Mouse (Mus musculus) fibroblast of lung, adult 2 months (primary cell): ENCODE measurements around the gene B3gnt9.
"Not testable (repeated sequence)": the region's sequence is repeated elsewhere in the genome, so short reads cannot be mapped to it uniquely, and the experiment has no call there.

Source experiments
- DNase-seq: peaks from one replicate; pipeline ENCODE4 v3.0.0-alpha.2; 2011; ENCODE audit warnings: low read depth

Gene B3gnt9

DNA sequence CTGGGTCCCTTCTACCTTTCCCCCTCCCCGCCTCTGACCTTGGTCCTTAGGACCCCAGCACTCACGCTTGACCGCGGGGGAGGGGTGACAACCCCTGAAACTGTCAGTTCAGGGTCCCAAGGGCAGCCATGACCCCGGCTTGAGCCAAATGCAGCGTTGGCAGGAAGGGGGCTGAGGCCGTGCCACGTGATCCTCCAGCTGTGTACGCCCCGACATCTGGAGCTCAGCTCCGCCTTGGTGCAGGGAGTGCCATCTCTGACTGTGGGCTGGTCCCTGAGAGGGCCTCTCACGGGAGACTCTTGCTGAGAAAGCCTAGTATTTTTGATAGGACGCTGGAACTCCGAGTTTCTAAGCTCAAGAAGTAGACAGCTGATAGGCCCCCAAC lies at the start of gene B3gnt9:
Gene B3gnt9 (minus strand): TSS at position 188 of the 385 bp plus-strand sequence.
- peak; percentile 61 for DNase-seq

DNA sequence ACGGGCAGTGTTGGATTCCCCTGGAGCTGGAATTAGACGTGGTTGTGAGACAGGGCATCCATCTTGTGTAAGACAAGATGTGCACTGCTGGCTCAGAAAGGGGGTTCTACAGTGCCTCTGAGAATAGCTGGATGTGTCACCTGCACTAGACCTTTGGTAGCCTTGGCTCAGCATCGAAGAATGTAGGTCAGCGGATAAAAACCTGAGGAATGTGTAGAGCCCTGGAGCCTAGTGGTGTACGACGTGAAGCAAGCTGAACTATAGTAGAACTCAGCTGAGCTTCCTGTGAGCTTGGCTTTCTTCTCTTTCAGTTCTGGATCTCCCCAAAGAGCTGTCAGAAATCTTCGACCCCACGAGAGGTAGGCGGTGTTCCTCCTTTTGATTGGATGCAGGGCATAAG lies 48.9 kb upstream of the B3gnt9 start:
- no peak for DNase-seq

DNA sequence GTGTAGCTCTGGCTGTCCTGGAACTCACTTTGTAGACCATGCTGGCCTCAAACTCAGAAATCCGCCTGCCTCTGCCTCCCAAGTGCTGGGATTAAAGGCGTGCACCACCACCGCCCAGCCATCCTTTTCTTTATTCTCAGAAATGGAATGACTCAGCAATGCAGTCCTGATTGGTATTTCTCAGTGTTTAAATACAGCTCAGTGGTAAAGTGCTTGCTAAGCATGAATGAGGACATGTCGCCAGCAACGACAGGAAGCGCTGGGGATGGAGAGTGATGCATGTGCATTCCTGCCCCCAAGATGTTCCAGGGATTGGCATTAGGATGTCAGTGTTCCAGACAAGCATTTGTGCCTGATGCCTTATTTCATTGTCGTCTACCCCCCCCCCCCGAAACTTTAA lies 48.4 kb upstream of the B3gnt9 start:
- no peak for DNase-seq

DNA sequence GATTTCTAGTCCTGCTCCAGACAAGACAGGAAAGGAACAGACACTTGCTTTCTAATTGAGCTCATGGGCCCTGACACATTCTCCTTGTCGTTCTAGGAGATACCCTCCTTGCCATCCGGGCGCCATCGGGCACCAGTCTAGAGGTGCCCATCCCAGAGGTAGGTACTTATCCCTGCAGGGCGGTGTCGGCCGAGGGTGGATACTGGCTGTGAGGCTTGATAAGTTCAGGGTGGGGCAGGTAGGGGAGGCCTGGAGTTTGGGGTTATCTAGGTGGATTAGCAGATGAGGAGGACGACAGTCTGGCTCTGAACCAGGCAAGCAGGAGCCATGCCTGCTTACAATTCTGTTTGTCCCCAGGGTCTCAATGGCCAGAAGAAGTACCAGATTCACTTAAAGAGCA lies 45.0 kb upstream of the B3gnt9 start:
- DNase-seq: no peak

DNA sequence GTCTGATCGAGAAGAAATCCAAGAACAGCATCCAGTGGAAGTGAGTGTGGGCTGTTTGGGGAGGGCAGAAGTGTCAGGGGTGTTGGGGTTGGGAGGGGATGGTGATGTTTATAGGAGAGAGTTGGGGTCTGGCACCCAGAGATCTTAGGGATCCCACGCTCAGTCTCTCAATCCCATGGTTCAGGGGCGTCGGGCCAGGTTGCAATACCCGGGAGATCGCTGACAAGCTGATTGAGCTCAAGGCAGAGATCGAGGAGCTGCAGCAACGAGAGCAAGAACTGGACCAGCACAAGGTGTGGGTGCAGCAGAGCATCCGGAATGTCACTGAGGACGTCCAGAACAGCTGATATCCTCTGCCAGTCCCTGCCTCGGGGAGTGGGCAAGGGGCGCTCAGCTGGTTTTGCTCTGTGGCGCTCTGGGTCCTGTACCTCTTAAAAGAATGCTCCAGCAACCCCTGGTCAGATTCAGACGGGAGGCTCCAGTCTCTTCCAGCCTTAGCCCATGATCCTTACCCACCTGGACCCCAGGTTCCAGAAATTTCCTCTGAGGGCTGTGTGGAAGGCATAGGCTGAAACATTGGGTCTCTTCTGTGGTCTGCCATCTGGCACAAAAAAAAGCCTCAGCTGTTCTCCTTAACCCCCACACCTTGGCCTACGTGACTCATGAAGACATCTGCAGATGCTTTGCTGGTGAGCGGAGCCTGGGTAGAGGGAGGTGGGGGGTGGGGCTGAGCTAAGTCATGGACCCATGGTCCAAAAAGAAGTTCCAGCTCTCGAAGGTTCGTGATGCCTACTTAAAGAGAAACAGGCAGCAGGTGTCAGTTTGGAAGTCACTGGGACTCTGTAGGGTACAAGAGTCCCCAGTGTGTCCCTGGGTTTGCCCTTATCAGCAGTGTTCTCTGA lies 43.6 kb upstream of the B3gnt9 start:
- DNase-seq: no peak

DNA sequence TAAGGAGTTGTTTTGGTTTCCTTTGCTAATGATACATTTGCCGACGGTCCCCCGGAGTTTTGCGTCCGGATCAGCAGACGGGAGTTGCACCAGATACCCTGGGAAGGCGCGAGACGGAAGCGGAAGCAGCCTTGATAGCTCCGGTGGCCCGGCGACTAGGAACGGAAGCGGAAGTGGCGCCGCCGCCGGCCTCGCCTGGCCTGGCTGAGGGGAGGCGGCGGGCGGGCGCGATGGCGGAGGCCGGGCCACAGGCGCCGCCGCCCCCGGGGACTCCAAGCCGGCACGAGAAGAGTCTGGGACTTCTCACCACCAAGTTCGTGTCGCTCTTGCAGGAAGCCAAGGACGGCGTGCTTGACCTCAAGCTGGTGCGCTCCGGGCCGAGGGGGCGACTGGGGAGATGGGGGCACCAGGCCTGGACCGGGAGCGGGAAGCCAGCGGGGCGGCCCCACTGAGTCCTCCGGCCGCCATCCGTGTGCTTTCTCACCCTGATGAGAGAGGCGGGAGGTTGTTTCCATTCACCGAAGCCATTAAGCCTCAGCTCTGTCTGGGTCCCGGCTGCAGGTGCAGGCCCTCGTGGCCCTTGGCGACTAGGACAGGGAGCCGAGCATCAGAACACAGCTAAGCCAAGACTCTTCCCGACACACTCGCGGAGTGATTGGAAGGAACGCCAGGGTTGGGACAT lies 42.7 kb upstream of the B3gnt9 start, which contains the start of gene E2f4:
Gene E2f4 (plus strand): TSS at position 153 of the 682 bp plus-strand sequence.
- peak; percentile 73 for DNase-seq

DNA sequence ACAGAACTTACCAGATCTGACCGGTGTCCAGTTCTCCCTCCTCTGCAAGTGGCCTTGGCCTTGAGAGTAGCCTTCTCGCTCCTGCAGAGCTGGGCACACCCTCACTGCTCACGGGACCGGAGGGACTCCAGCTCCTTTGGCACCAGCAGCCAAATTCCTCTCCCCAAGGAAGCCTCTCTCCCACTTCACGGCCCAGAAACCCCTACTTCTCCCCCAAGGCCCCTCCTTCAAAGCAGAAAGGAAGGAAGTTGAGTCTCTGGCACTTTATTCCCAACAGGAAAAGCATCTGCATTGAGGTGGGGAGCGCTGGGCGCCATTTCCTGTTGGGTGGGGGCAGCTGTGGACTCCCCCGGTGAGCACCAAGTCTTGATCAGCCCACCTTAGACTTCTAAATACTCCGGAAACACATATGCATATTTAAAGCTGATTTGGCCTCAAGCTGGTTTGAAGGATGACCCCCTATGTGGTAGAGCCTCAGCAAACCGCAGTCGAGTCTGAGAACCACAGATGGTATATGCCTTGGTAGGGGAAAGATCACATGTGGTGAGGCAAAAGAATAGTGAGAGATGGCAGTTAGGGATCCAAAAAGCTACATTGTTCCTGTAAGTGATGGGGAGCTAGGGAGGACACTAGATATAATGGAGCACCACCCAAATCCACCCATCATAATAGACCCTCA lies 41.1 kb upstream of the B3gnt9 start, which contains the start of gene Exoc3l:
Gene Exoc3l (minus strand): TSS at position 207 of the 679 bp plus-strand sequence.
- no peak for DNase-seq

DNA sequence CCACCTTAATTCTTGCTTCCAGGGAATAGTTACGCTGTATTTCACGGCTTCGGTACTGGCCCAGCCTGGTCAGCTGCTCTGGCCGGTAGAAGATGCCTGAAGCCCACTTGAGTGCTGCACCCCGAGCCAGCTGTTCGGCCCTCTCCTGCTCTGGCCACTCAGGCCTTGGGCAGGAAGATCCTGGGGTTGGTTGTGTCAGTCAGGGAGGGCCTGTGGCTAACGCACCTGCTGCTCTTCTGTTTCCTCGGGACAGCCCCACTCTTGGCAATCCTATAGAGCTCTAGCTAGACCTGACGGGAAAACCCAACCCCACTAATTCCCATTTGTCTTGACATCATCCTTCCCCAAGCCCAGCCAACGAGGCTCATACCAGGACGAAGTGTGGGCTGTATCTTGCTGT lies 40.3 kb upstream of the B3gnt9 start:
- no peak for DNase-seq

DNA sequence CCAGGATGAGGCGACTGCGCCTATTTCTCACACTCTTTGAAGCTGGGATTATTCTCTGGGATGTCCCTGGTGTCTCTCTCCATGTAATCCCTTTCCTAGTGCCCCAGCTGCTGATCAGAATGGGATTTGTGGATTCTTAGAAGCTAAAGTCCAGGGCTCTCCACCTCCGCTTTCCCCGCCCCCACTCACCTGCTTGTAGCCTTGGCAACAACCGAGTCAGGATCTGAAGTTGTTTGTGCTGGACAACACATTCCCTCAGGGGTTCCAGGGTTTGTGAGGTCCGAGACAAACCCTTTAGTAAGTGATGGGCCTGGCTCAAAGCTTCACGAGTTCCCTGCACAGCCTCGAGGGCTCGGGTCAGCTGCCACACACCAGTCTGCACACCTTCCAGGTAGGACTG lies 39.8 kb upstream of the B3gnt9 start:
- no peak for DNase-seq

DNA sequence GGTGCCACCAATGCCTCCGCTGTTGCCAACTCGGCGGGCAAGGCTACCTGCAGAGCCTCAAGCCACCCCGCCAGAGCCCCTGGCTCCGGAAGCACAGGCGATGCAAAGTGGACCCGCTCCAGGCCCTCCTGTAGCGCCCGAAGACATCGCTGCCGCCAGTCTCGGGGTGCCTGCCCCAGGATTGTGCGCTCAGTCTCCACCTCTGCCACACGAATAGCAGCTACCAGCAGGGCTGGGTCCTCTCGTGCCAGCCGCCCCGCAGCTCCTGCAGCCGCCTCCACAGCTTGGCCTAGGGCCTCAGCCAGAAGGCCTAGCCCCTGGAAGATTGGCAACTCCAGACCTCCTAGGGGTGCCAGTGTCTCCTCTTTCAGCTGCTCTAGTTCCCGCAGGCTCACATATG lies 38.5 kb upstream of the B3gnt9 start:
- DNase-seq: no peak

DNA sequence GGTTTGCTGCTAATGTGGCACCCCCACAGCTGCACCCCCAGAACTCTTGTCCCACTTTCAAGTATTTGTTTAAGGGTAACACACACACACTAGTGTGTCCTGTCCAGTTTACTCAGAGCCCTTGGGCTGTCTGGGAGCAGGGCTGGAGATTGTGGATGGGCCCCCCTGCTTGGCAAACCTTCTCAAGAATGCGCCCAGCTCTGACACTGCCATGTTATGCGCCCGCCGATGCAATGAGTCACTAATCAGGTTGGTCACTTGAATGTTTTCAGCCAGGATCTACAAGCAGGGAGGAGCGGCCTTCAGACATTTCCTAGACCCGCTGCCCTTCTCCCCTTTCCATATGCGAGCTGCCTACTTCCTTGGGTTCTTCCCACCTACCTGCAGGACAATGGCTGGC lies 37.5 kb upstream of the B3gnt9 start:
- no peak for DNase-seq

DNA sequence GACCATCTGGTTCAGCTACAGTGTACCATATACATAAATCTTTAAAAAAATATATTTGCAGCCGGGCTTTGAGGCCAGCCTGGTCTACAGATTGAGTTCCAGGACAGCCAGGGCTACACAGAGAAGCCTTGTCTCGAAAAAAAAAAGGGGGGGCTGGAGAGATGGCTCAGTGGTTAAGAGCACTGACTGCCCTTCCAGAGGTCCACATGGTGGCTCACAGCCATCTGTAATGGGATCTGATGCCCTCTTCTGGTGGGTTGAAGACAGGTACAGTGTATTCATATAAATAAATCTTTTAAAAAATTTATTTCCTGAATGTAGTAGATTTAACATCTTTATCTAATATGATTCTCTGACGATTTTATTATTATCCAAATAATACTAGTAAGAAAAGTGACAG lies 36.8 kb upstream of the B3gnt9 start:
- not testable (repeated sequence) for DNase-seq

DNA sequence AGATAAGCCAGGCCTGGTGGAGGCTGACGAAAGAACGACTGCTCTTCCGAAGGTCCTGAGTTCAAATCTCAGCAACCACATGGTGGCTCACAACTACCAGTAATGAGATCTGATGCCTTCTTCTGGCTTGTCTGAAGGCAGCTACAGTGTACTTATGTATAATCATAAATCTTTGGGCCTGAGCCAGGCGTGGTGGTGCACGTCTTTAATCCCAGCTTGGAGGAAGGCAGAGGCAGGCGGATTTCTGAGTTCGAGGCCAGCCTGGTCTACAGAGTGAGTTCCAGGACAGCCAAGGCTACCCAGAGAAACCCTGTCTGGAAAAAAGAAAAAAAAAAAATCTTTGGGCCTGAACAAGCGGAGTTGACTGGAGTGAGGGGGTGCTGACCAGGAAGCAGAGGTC lies 36.4 kb upstream of the B3gnt9 start:
- DNase-seq: not testable (repeated sequence)

DNA sequence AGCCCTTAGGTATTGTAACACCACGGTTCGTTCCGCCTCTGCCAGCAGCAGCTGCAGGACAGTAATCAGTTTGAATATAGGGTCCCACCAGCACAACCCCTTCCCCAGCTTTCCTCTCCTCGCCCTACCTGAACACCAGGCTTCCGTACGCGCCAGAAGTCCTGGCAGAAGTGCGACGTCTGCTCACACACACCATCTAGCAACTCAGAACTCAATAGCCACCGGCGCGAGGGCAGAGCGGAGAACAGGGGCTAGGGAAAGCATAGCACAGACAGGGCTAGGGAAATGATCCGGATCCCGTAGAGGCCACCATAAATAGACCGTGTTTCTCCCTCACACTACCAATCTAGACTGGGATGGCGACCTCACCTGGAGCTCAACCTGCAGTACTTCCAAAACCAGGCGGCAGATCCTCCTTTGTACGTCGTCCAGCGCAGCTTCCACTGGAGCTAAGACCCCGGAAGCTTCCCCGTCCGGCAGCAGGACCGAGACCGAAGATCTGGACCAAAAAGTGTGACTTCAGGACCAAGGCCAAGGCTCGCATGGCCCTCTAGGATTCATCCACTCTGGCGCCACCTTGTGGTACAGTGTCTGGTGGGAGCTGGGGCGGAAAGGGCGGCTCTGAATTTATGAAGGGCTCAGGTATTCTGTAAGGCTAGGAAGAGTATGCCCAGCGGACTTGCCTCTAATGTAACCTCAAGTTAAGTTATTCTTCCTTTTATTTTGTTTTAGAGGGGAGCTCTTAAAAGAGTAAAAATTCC lies 35.8 kb upstream of the B3gnt9 start:
- no peak for DNase-seq

DNA sequence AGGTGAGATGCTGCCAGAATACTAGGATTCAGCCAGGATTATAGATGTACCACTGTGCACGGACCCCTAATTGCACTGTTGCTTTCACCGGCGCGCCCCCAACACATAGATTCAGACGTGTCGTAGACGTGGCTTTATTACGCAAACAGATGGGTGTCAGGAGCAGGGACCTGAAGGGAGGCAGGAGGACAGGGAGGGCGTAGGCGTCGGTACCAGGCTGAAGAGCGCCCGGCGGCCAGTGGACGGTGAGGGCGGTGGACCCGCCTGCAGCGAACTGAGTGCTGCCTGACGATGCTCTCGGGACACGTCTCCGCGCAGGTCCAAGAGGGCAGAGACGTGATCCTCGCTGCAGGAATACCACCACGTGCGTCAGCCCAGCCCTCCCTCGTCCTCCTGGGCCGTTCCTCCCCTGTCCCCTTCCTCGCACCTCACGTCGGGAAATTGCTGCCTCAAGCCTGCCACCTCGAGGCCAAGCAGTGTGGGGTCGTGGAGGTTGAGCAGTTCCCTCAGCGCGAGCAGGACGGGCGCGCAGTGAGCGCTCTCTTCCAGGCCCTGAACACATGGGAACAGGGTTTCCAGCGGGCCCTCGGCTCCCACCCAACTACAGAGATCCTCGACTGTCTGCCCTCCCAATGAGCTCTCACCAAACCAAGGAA lies 35.0 kb upstream of the B3gnt9 start, which contains the start of gene 4931428F04Rik:
Gene 4931428F04Rik (minus strand): TSS at position 60 of the 656 bp plus-strand sequence.
- no peak for DNase-seq

DNA sequence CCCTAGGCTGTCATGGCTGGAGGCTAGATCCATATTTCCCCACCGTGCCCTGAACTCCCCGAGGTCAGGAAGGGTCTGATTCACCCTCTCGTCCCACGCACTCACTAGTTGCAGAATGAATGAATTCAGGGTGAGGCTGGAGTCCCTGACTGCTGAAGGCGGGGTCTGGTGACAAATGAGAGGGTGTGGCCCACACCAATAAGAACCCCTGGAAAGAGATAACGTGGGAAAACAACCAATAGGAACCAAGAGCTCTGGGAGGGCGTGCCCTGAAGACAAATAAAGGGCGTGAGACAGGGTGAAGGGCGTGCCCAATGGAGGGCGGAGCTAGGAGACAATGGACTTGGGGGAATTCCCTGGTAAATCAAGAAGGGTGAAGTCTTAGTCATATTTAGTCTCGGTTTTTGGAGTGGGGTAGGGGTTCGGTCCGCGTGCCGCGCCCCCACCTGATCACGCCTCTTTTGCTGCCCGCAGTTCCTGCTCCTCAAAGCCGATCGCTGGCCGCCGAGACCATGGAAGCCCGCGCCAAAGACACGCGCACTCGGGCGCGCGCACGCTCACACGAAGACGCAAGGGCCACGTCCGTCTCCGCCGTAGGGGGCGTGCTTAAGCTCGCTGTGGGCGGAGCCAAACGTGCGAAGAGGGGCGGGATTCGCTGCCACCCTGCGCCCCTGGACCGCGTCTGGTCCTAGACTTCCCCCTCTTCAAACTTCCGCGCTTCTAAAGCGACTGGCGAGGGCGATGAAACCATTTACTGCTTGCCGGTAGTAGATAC lies 34.2 kb upstream of the B3gnt9 start:
- peak; percentile 76 for DNase-seq

DNA sequence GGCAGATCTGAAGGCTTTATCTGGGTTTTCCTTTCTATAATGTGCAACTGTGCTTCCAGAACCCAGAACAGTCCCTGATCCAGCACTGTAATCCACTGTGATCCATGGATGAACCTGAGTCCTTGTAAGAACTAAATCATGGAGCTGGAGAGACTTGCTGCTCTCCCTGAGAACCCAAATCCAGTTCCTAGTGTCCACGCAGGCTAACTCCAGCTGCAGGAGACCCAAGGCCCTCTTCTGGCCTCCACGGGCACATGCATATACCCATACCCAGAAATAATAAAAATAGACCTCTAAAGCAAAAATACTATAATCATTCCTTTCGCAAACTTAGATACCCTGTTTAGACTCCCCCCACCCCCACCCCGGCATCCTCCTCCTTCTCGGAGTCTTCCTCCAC lies 33.3 kb upstream of the B3gnt9 start:
- no peak for DNase-seq

DNA sequence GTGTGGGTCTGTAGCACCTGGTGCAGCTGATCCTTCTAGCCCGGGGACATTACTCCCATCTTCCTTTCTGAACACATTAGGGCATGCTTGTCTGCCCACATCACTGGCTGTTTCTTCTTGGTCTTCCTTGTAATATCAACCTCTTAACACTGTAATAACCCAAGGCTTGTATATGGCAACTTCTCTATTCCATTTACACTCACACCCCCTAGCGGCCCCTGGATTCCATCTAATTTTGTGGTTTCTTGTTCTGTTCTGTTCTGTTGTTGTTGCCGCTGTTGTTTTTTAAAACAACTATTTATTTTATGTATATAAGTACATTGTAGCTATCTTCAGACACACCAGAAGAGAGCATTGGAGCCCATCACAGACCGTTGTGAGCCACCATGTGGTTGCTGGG lies 32.0 kb upstream of the B3gnt9 start:
- DNase-seq: no peak

DNA sequence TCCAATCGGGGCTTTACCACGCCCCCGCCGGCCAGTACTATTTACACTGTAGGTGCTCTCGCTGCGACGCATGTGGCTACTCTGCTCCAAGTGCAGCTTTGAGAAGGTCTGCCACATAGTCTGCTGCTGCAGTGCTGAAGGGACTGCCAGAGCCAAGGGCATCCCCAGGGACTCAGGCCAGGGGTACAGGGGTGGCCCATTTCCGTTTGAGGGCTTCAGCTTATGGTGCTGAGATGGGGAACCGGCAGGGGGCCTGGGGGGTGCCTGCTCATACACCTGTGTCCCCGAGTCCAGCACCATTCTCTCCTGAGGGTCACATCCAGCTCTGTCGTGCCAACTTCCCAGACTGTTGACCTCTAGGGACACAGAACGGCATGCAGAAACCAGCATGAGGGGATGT lies 30.6 kb upstream of the B3gnt9 start:
- no peak for DNase-seq

DNA sequence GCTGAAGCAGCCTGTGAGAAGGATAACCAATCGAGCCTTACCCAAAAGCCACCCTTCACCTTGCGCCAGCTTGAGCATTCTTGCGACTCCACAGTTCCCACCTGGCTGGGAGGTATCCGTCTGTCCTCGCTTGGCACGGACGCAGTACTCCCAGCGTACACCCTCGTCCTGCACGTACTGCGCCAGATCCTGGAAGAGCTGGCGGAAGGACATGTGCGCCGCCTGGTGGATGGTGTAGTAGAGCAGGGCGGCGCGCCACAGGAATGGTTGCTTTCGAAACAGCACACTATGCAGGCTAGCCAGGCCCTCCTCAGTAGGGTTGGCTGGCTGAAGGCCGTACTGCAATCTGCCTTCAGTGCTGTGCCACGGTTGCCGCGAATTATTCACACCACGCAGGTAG lies 28.1 kb upstream of the B3gnt9 start:
- DNase-seq: no peak

DNA sequence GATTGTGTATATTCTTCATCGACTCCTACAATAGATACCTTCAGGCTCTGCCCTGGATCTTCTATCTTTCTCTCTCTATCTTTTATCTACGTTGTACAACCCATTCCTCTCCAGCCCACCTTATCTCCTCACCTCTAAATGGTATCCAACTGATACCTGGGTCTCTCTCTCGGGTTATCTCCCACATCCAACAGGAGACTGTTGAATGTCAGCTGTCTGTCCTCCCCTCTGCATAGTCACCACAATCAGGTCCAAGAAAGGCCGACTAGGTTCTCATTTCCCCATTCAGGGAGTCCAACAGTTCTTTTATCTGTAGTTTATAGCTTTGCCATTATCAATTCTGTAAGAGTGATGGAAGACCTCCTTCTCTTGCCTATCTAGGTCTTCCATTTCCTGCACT lies 27.3 kb upstream of the B3gnt9 start:
- DNase-seq: no peak
